Mouse (Mus musculus) MEL (cell line): ENCODE results near the gene Akap12. TPM values are rescaled to one million over a fixed set of nuclear protein-coding genes. Genes with fewer than 3 reads are reported as not detected.

Experiments used
- DNase-seq: peaks from one replicate; pipeline ENCODE4 v3.0.0; 2011; ENCODE audit warnings: low read depth, low spot score
- H3K27ac ChIP-seq: 2 replicates; pipeline ENCODE4 v1.5.1; 2012; ENCODE audit warnings: low read depth, mild to moderate bottlenecking, control low read depth, low read length, moderate library complexity; ENCODE audit not compliant: control insufficient read depth
- H3K27me3 ChIP-seq, 2 experiments: fragments of 150-350 bp in 1 of 2; sonication (generic) in 1 of 2; 2 replicates each; pipeline ENCODE4 v1.6.1; 2012; ENCODE audit warnings: low read length in 2 of 2, mild to moderate bottlenecking in 2 of 2, improper control_type of control experiment in 1 of 2, moderate library complexity in 1 of 2; ENCODE audit not compliant: insufficient read depth in 2 of 2, control insufficient read depth in 1 of 2
- H3K36me3 ChIP-seq, 2 experiments: 2 replicates each; pipeline ENCODE4 v1.6.1; 2012 to 2014; ENCODE audit warnings: low read length in 2 of 2, improper control_type of control experiment in 1 of 2, inconsistent platforms in 1 of 2, mild to moderate bottlenecking in 1 of 2; ENCODE audit not compliant: insufficient read depth in 2 of 2, control insufficient read depth in 1 of 2
- H3K4me1 ChIP-seq, 2 experiments: fragments of 150-350 bp in 1 of 2; sonication (generic) in 1 of 2; 2 replicates each; pipeline ENCODE4 v1.6.1; 2012; ENCODE audit warnings: low read length in 2 of 2, improper control_type of control experiment in 1 of 2, mild to moderate bottlenecking in 1 of 2; ENCODE audit not compliant: insufficient read depth in 2 of 2, control insufficient read depth in 1 of 2
- H3K4me3 ChIP-seq, 2 experiments: fragments of 150-350 bp in 1 of 2; sonication (generic) in 1 of 2; 2 replicates each; pipeline ENCODE4 v1.5.1; 2012; ENCODE audit warnings: low read depth in 2 of 2, low read length in 2 of 2, mild to moderate bottlenecking in 2 of 2, moderate library complexity in 2 of 2, control low read depth in 1 of 2, improper control_type of control experiment in 1 of 2; ENCODE audit not compliant: control insufficient read depth in 1 of 2, insufficient read depth in 1 of 2
- H3K79me2 ChIP-seq: 2 replicates; pipeline ENCODE4 v1.6.1; 2012; ENCODE audit warnings: mild to moderate bottlenecking, low read length, moderate library complexity; ENCODE audit not compliant: control insufficient read depth, poor library complexity, insufficient read depth
- H3K9ac ChIP-seq: 2 replicates; pipeline ENCODE4 v1.6.1; 2012; ENCODE audit warnings: low read depth, mild to moderate bottlenecking, control low read depth, low read length, moderate library complexity; ENCODE audit not compliant: control insufficient read depth, poor library complexity, severe bottlenecking
- H3K9me3 ChIP-seq: fragments of 150-350 bp; sonication (generic); replicated peaks from 2 replicates; pipeline ENCODE4 v1.6.1; 2012; ENCODE audit warnings: mild to moderate bottlenecking, low read length, improper control_type of control experiment, moderate library complexity; ENCODE audit not compliant: insufficient read depth
- CTCF ChIP-seq, 3 experiments: IDR thresholded peaks in 2 of 3; conservative IDR thresholded peaks in 1 of 3; 2 replicates each; pipeline ENCODE4 v1.5.1; 2011 to 2012; ENCODE audit warnings: low read length in 3 of 3, low read depth in 2 of 3, mild to moderate bottlenecking in 2 of 3, improper control_type of control experiment in 1 of 3, inconsistent platforms in 1 of 3, mixed read lengths in 1 of 3, moderate library complexity in 1 of 3; ENCODE audit not compliant: control insufficient read depth in 1 of 3, insufficient read depth in 1 of 3, poor library complexity in 1 of 3, severe bottlenecking in 1 of 3
- ETS1 ChIP-seq: IDR thresholded peaks from 2 replicates; pipeline ENCODE4 v1.6.1; 2012; ENCODE audit warnings: low read depth, mild to moderate bottlenecking, inconsistent platforms, low read length, improper control_type of control experiment, moderate library complexity
- HCFC1 ChIP-seq: IDR thresholded peaks from 2 replicates; pipeline ENCODE4 v1.6.1; 2012; ENCODE audit warnings: low read depth, mild to moderate bottlenecking, inconsistent platforms, low read length, improper control_type of control experiment, moderate library complexity
- JUND ChIP-seq: IDR thresholded peaks from 2 replicates; pipeline ENCODE4 v1.6.1; 2011; ENCODE audit warnings: low read depth, mild to moderate bottlenecking, improper control_type of control experiment, low read length
- KAT2A ChIP-seq: conservative IDR thresholded peaks from 2 replicates; pipeline ENCODE4 v1.6.1; 2012; ENCODE audit warnings: low read depth, low read length, improper control_type of control experiment, inconsistent platforms
- MAX ChIP-seq: IDR thresholded peaks from 2 replicates; pipeline ENCODE4 v1.6.1; 2011; ENCODE audit warnings: low read length, improper control_type of control experiment
- MAZ ChIP-seq: IDR thresholded peaks from 2 replicates; pipeline ENCODE4 v1.6.1; 2012; ENCODE audit warnings: low read depth, mild to moderate bottlenecking, inconsistent platforms, low read length, improper control_type of control experiment
- MYC ChIP-seq: IDR thresholded peaks from 2 replicates; pipeline ENCODE4 v1.6.1; 2011; ENCODE audit warnings: low read depth, mild to moderate bottlenecking, low read length, improper control_type of control experiment, moderate library complexity
- NRF1 ChIP-seq: IDR thresholded peaks from 2 replicates; pipeline ENCODE4 v1.6.1; 2014; ENCODE audit warnings: low read depth, mild to moderate bottlenecking, inconsistent platforms, low read length, improper control_type of control experiment, moderate library complexity; ENCODE audit not compliant: poor library complexity, insufficient read depth, severe bottlenecking
- POLR2A ChIP-seq, 2 experiments: IDR thresholded peaks; 2 replicates each; pipeline ENCODE4 v1.6.1; 2011 to 2012; ENCODE audit warnings: low read length in 2 of 2, mild to moderate bottlenecking in 2 of 2, control low read depth in 1 of 2, improper control_type of control experiment in 1 of 2, low read depth in 1 of 2, moderate library complexity in 1 of 2; ENCODE audit not compliant: control insufficient read depth in 1 of 2, insufficient read depth in 1 of 2, poor library complexity in 1 of 2
- RCOR1 ChIP-seq: IDR thresholded peaks from 2 replicates; pipeline ENCODE4 v1.6.1; 2012; ENCODE audit warnings: low read depth, mild to moderate bottlenecking, inconsistent platforms, low read length, improper control_type of control experiment
- SMC3 ChIP-seq: IDR thresholded peaks from 2 replicates; pipeline ENCODE4 v1.6.1; 2011; ENCODE audit warnings: low read depth, low read length, improper control_type of control experiment
- TAL1 ChIP-seq: IDR thresholded peaks from 2 replicates; pipeline ENCODE4 v1.6.1; 2012; ENCODE audit warnings: mild to moderate bottlenecking, inconsistent platforms, low read length, moderate library complexity, mixed read lengths
- TBP ChIP-seq: IDR thresholded peaks from 2 replicates; pipeline ENCODE4 v1.8.0; 2011; ENCODE audit warnings: low read depth, low read length, improper control_type of control experiment
- ZMIZ1 ChIP-seq: IDR thresholded peaks from 2 replicates; pipeline ENCODE4 v1.6.1; 2012; ENCODE audit warnings: low read depth, mild to moderate bottlenecking, inconsistent platforms, low read length, improper control_type of control experiment, moderate library complexity
- polyA plus RNA-seq, 2 experiments: library from polyadenylated mRNA; stranded (reverse) in 1 of 2; unstranded in 1 of 2; fragments of >175 nt in 1 of 2; fragments of >200 nt in 1 of 2; gene quantifications; 2 replicates each; pipeline versions ENCODE4 v1.2.1 to v1.2.4; 2012; ENCODE audit warnings: low replicate concordance in 2 of 2, low read depth in 1 of 2; ENCODE audit not compliant: insufficient read length in 2 of 2, insufficient read depth in 1 of 2, missing spikeins in 1 of 2
- total RNA-seq: library from RNA; depleted of rRNA; stranded (reverse); fragments of 300-350 nt; gene quantifications from 2 replicates; pipeline ENCODE4 v1.2.3, GENCODE M21; 2012

The Akap12 gene
- total and polyA plus RNA-seq, 3 experiments, result 0.08 to 0.42 TPM; not detected in 1

- Histone ChIP-seq H3K27me3 (no peaks in the 10 kb centered on the region), H3K36me3 (peaks cover 8 to 41% of the 10 kb centered on the region in 2 experiments), H3K4me1 (peaks cover 32 to 36% of the 10 kb centered on the region in 2 experiments), H3K79me2 (peaks cover 68% of the 10 kb centered on the region), H3K9ac (peak overlapping the region; percentile 98), H3K27ac (no peak overlapping the region), H3K4me3 (peak overlapping the region; percentile 85 to 99), H3K9me3 (no peaks in the 10 kb centered on the region)
- DNase-seq, result peak; percentile 21
- TF ChIP-seq ZMIZ1 (no peak), SMC3 (no peak), NRF1 (no peak), CTCF (IDR thresholded peaks at IDR 0.05 in 2 of 3, conservative IDR thresholded peaks at IDR 0.05 in 1 of 3; ENCODE audit: control insufficient read depth in 1 of 3, insufficient read depth in 1 of 3, low read depth in 2 of 3, low read length in 3 of 3, poor library complexity in 1 of 3, severe bottlenecking in 1 of 3) (no peak), TAL1 (no peak), MYC (no peak), TBP (no peak), KAT2A (no peak), RCOR1 (no peak), ETS1 (no peak), POLR2A (IDR thresholded peaks at IDR 0.05; ENCODE audit: control insufficient read depth in 1 of 2, insufficient read depth in 1 of 2, low read depth in 1 of 2, low read length in 2 of 2, poor library complexity in 1 of 2) (no peak), MAX (no peak), JUND (no peak)
Observed at GRCm38 (mm10) chr10:4389461-4390112, 123.4 kb downstream of the Akap12 start.

GRCm38 (mm10) chr10:4390550-4390949 is 124.4 kb downstream of the Akap12 start:
- no peak for DNase-seq
- peaks cover 32 to 35% of the 10 kb centered on the region in 2 experiments for H3K4me1 ChIP-seq
- TF ChIP-seq CTCF (IDR thresholded peaks at IDR 0.05 in 2 of 3, conservative IDR thresholded peaks at IDR 0.05 in 1 of 3; ENCODE audit: control insufficient read depth in 1 of 3, insufficient read depth in 1 of 3, low read depth in 2 of 3, low read length in 3 of 3, poor library complexity in 1 of 3, severe bottlenecking in 1 of 3) (no peak), HCFC1 (no peak), MAZ (no peak)
- no peaks in the 10 kb centered on the region for H3K9me3 ChIP-seq
- peaks cover 71% of the 10 kb centered on the region for H3K79me2 ChIP-seq
- H3K4me3 ChIP-seq, result no peak overlapping the region
- no peak overlapping the region for H3K9ac ChIP-seq
- peaks cover 10 to 36% of the 10 kb centered on the region in 2 experiments for H3K36me3 ChIP-seq
- H3K27me3 ChIP-seq, result no peaks in the 10 kb centered on the region
- no peak overlapping the region for H3K27ac ChIP-seq
